Mouse (Mus musculus): Measurements from ENCODE around the gene Gm13693.
"Not testable (repeated sequence)": the region's sequence is repeated elsewhere in the genome, so short reads cannot be mapped to it uniquely, and the experiment has no call there.

The Gm13693 gene

DNA sequence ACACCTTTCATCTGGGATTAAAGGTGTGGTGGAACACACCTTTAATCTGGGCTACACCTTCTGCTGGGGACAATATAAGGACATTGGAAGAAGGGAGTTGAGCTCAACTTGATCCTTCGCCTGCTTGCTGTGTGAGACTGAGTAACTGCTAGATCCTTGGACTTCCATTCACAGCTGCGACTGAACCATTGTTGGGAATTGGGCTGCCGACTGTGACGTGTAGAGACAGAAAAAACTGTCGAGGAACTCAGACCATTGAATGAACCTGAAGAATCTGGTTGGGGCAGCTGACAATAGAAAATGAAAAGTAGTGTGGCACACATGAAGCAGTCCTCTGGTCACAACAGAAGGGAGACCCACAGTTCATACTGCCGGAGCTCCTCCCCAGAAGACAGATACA is at the start of gene Gm13693:
Gene Gm13693, plus strand, starts transcription at position 301 of the 400 bp plus-strand sequence.
- DNase-seq (ENCODE audit: low read depth, low spot score): not testable (repeated sequence)

DNA sequence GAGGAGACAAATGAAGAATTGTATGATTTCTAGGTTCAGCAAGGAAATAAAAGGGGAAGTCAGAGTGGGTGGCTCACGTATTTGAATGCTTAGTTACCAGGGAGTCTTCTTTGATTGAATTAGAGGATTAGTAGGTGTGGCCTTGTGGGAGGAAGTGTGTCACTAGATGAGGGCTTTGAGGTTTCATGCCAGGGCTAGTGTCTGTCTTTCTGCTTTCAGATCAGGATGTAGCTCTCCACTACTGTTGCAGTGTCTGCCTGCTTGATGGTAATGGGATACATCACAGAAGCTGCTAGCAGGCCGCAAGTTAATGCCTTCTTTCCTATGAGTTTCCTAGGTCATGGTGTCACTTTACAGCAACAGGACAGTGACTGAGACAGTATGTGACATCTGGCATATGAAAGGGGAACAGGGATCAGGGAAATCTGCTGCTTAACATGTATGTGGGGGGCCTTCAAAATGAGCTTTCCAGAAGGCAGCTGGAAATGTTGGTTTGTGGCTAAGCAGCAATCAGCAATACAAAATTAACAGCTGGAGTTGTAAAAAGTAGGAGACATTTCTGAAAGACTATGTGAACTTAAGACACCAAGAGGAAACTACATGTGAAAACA is 31.7 kb upstream of the Gm13693 start:
- no peak for DNase-seq (ENCODE audit: low read depth, low spot score)

DNA sequence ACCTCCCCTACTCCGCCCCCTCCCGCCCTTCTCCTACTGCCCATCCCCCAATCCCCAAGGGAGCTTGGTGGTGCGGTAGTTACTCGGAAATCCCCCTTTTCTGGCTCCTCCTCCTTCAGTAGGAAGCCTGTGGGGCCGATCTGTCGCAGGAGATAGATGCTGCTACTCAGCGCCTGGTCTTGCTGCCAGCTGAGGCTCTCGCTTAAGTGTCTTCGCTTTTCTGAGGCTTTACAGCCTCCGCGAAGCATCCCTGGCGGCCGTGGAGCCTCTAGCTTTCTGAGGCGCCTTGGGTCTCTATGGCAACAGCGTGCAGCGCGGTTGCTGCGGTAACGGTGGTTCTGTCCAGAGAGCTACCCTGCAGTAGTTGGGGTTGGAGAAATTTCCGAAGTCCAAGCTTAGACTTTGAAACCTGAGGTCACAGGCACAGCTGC is 20.4 kb upstream of the Gm13693 start, which contains the start of gene Zswim2:
Gene Zswim2, minus strand, starts transcription at position 298 of the 431 bp plus-strand sequence.
- DNase-seq (ENCODE audit: low read depth, low spot score): no peak

DNA sequence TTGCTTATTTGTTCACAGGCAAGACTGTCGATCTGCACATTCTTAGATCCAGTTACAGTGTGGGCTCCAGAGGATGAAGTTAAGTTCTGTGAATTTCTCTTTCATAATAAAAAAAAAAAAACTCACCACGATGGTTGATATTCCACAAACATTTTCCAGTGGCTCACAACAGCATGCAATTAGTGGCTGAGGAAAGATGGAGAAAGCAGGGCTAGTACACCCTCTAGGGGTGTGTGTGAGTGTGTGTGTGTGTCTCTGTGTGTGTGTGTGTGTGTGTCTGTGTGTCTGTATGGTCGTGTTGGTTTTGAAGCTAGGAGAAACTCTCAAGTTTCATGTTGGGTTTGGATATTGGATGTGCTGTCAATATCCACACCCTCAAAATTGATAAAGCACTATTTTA is 19.9 kb upstream of the Gm13693 start:
- DNase-seq (ENCODE audit: low read depth, low spot score): no peak

DNA sequence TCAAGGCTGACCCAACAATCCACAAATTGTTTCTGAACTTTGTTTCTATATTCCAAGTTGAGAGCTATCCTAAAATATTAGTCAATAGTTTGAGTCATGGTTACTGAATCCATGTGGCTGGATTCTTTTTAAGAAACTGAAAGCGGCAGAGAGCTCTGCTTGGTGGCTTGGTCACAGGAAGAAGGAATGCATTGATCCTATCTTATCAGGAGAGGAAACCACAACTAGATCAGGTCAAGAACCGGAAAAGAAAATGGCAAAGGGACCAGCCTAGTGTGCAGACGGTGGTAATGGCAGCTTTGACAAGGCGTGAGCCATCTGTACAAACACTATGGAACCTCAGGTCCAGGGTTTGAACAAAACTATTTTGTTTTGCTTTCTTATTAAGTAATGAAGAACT is 19.5 kb upstream of the Gm13693 start:
- DNase-seq (ENCODE audit: low read depth, low spot score): no peak

DNA sequence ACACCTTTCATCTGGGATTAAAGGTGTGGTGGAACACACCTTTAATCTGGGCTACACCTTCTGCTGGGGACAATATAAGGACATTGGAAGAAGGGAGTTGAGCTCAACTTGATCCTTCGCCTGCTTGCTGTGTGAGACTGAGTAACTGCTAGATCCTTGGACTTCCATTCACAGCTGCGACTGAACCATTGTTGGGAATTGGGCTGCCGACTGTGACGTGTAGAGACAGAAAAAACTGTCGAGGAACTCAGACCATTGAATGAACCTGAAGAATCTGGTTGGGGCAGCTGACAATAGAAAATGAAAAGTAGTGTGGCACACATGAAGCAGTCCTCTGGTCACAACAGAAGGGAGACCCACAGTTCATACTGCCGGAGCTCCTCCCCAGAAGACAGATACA is 5.9 kb upstream of the Gm13693 start, which contains the start of gene Gm13698:
Gene Gm13698, plus strand, starts transcription at position 301 of the 400 bp plus-strand sequence.
- not testable (repeated sequence) for DNase-seq (ENCODE audit: low read depth, low spot score)

DNA sequence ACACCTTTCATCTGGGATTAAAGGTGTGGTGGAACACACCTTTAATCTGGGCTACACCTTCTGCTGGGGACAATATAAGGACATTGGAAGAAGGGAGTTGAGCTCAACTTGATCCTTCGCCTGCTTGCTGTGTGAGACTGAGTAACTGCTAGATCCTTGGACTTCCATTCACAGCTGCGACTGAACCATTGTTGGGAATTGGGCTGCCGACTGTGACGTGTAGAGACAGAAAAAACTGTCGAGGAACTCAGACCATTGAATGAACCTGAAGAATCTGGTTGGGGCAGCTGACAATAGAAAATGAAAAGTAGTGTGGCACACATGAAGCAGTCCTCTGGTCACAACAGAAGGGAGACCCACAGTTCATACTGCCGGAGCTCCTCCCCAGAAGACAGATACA is 5.7 kb downstream of the Gm13693 start, which contains the start of gene Gm13695:
Gene Gm13695, plus strand, starts transcription at position 301 of the 400 bp plus-strand sequence.
- DNase-seq (ENCODE audit: low read depth, low spot score): not testable (repeated sequence)

DNA sequence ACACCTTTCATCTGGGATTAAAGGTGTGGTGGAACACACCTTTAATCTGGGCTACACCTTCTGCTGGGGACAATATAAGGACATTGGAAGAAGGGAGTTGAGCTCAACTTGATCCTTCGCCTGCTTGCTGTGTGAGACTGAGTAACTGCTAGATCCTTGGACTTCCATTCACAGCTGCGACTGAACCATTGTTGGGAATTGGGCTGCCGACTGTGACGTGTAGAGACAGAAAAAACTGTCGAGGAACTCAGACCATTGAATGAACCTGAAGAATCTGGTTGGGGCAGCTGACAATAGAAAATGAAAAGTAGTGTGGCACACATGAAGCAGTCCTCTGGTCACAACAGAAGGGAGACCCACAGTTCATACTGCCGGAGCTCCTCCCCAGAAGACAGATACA is 11.5 kb downstream of the Gm13693 start, which contains the start of gene Gm13696:
Gene Gm13696, plus strand, starts transcription at position 301 of the 400 bp plus-strand sequence.
- DNase-seq (ENCODE audit: low read depth, low spot score): not testable (repeated sequence)

DNA sequence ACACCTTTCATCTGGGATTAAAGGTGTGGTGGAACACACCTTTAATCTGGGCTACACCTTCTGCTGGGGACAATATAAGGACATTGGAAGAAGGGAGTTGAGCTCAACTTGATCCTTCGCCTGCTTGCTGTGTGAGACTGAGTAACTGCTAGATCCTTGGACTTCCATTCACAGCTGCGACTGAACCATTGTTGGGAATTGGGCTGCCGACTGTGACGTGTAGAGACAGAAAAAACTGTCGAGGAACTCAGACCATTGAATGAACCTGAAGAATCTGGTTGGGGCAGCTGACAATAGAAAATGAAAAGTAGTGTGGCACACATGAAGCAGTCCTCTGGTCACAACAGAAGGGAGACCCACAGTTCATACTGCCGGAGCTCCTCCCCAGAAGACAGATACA is 17.3 kb downstream of the Gm13693 start, which contains the start of gene Gm13694:
Gene Gm13694, plus strand, starts transcription at position 301 of the 400 bp plus-strand sequence.
- DNase-seq (ENCODE audit: low read depth, low spot score): not testable (repeated sequence)

DNA sequence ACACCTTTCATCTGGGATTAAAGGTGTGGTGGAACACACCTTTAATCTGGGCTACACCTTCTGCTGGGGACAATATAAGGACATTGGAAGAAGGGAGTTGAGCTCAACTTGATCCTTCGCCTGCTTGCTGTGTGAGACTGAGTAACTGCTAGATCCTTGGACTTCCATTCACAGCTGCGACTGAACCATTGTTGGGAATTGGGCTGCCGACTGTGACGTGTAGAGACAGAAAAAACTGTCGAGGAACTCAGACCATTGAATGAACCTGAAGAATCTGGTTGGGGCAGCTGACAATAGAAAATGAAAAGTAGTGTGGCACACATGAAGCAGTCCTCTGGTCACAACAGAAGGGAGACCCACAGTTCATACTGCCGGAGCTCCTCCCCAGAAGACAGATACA is 23.1 kb downstream of the Gm13693 start, which contains the start of gene Gm13697:
Gene Gm13697, plus strand, starts transcription at position 301 of the 400 bp plus-strand sequence.
- DNase-seq (ENCODE audit: low read depth, low spot score): not testable (repeated sequence)

DNA sequence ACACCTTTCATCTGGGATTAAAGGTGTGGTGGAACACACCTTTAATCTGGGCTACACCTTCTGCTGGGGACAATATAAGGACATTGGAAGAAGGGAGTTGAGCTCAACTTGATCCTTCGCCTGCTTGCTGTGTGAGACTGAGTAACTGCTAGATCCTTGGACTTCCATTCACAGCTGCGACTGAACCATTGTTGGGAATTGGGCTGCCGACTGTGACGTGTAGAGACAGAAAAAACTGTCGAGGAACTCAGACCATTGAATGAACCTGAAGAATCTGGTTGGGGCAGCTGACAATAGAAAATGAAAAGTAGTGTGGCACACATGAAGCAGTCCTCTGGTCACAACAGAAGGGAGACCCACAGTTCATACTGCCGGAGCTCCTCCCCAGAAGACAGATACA is 28.9 kb downstream of the Gm13693 start, which contains the start of gene Gm13691:
Gene Gm13691, plus strand, starts transcription at position 301 of the 400 bp plus-strand sequence.
- DNase-seq (ENCODE audit: low read depth, low spot score): not testable (repeated sequence)

DNA sequence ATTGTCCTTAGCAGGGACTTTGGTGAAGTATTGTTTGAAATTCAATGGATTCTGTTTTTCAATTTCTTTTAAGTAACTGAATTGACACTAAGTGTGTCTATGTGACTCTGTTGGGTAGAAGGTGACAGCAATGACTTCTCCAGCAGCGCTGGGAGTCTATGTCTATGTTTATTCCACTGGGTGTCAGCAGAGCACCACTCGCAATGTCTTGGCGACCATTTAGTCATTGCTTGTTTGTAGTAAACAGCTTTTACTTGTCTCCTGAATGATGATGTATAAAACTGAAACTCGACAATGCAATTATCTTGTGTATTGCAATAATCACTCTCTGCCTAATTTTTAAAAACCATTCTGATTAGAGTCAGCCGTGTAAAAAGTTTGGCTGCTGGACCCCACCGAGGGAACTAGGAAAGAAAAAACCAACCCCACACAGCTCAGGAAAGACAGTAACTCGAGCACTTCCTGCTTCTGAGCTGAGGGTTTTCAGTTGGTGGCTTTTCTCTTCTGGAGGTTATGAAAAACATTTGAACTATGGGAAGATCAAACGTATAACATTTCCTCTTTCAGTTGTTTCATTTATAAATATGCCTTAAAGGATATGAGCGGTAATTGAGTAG is 32.4 kb downstream of the Gm13693 start:
- DNase-seq (ENCODE audit: low read depth, low spot score): not testable (repeated sequence)

DNA sequence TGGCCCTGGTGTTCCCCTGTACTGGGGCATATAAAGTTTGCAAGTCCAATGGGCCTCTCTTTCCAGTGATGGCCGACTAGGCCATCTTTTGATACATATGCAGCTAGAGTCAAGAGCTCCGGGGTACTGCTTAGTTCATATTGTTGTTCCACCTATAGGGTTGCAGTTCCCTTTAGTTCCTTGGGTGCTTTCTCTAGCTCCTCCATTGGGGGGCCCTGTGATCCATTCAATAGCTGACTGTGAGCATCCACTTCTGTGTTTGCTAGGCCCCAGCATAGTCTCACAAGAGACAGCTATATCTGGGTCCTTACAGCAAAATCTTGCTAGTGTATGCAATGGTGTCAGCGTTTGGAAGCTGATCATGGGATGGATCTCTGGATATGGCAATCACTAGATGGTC is 33.2 kb downstream of the Gm13693 start:
- DNase-seq (ENCODE audit: low read depth, low spot score): not testable (repeated sequence)

DNA sequence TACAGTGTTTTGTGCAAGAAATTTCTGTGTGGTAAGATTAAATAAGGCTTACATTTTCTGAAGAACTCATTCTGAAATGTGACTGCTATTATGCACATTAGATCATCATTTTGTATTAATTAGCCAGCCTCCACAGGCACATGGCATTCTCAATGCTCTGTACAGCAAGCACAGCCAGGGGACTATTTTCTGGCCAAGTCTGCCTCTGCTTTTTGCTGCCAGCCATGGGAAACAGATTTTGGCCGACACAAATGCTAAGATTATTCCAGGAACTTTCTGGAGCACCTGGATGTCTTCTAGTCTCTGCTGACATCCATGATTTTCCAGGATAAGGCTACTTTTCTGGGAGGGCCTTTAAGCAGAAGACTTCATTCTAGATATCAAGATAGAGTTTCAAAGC is 47.6 kb downstream of the Gm13693 start:
- DNase-seq (ENCODE audit: low read depth, low spot score): no peak

DNA sequence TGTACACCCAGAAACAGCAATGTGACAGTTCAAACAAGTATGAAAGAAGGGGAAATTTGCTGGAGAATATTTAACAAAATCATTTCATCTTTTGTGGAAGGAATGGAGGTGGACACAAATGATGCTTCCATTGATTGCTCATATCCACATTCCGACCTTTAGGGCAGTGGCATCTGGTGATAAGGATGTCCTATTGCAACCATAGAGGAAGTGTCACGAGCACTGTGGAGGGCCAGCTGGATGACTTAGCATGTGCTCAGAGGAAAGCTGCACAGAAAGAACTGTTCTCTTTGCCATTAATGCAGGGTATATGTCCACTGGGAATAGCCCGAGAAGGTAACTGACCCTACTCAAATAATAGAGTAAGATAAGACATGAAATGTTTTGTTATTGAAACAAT is 48.5 kb downstream of the Gm13693 start:
- no peak for DNase-seq (ENCODE audit: low read depth, low spot score)
